Mouse (Mus musculus): ENCODE measurements around the gene Slc25a35. TPM values are rescaled to one million over a fixed set of nuclear protein-coding genes. Genes with fewer than 3 reads are reported as not detected.

Gene Slc25a35
- polyA plus RNA-seq, 1 experiment, result 2.9 TPM

GRCm38 (mm10) chr11:68939451-68940304 is 28.3 kb upstream of the Slc25a35 start:
- Histone ChIP-seq H3K4me3 (replicated peaks; ENCODE audit: control insufficient read depth, low read depth, low read length) (peak overlapping the region; percentile 51), H3K4me1 (ENCODE audit: control insufficient read depth, insufficient read depth, low read length) (no peaks in the 10 kb centered on the region), H3K27ac (ENCODE audit: control insufficient read depth, insufficient read depth, low read depth, low read length, poor library complexity) (no peak overlapping the region)
- under 1% methylated on average over 16 of the region's 16 CpGs for WGBS
- no peak; the same call in 1 of the 2 replicates for TF ChIP-seq POLR2A (IDR thresholded peaks at IDR 0.05; ENCODE audit: borderline replicate concordance, control insufficient read depth, low read depth, low read length)
- TF ChIP-seq CTCF (IDR thresholded peaks at IDR 0.05; ENCODE audit: control insufficient read depth, insufficient read depth, low read length), result no peak

DNA sequence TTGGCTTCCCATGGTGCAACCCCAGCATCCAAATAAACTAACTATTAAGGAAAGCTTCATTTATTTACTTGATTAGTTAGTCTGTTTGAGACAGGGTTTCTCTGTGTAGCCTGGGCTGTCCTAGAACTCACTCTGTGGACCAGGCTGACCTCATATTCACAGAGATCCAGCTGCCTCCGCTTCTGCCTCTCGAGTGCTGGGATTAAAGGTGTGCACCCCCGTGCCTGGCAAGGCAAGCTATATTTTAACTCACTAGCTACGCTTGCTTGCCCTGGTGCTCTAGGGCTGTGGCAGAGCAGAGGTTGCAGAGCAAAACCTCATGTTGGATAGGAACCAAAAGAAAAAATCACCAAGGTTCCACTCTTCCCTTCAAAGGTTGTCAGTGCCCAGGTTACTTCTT is 27.4 kb upstream of the Slc25a35 start:
- H3K4me1 ChIP-seq (ENCODE audit: control insufficient read depth, insufficient read depth, low read length), result no peaks in the 10 kb centered on the region
- 57% methylated on average over 4 of the region's 4 CpGs for WGBS
- H3K27ac ChIP-seq (ENCODE audit: control insufficient read depth, insufficient read depth, low read depth, low read length, poor library complexity), result no peak overlapping the region
- TF ChIP-seq POLR2A (IDR thresholded peaks at IDR 0.05; ENCODE audit: borderline replicate concordance, control insufficient read depth, low read depth, low read length), result no peak
- no peak for TF ChIP-seq CTCF (IDR thresholded peaks at IDR 0.05; ENCODE audit: control insufficient read depth, insufficient read depth, low read length)
- no peak overlapping the region for H3K4me3 ChIP-seq (replicated peaks; ENCODE audit: control insufficient read depth, low read depth, low read length)

DNA sequence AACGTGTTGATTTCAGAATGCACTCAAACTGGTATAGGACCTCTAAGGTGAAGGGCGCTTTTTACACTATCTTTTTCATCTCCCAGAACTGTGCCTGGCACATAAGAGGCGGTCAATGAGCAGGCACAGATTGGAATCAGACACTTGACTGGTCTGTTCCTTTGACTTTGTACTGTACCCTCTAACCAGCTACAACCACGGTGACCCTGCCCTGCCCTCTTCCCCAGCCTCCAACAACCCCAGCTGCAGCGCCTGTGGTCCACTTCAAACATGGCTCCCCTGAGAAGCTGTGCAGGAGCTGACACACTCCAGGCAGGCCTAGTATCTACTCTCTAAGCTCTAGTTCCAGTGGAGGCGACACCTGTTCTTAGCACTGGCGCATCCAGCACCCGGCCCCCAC is 25.2 kb upstream of the Slc25a35 start:
- WGBS, result 88% methylated on average over 8 of the region's 8 CpGs
- H3K4me3 ChIP-seq (replicated peaks; ENCODE audit: control insufficient read depth, low read depth, low read length), result no peak overlapping the region
- H3K4me1 ChIP-seq (ENCODE audit: control insufficient read depth, insufficient read depth, low read length), result no peaks in the 10 kb centered on the region
- TF ChIP-seq CTCF (IDR thresholded peaks at IDR 0.05; ENCODE audit: control insufficient read depth, insufficient read depth, low read length) (no peak), POLR2A (IDR thresholded peaks at IDR 0.05; ENCODE audit: borderline replicate concordance, control insufficient read depth, low read depth, low read length) (no peak)
- H3K27ac ChIP-seq (ENCODE audit: control insufficient read depth, insufficient read depth, low read depth, low read length, poor library complexity), result no peak overlapping the region

GRCm38 (mm10) chr11:68945245-68945644 is 22.7 kb upstream of the Slc25a35 start:
- Histone ChIP-seq H3K4me3 (replicated peaks; ENCODE audit: control insufficient read depth, low read depth, low read length) (no peak overlapping the region), H3K4me1 (ENCODE audit: control insufficient read depth, insufficient read depth, low read length) (no peaks in the 10 kb centered on the region), H3K27ac (ENCODE audit: control insufficient read depth, insufficient read depth, low read depth, low read length, poor library complexity) (no peak overlapping the region)
- TF ChIP-seq CTCF (IDR thresholded peaks at IDR 0.05; ENCODE audit: control insufficient read depth, insufficient read depth, low read length), result no peak
- TF ChIP-seq POLR2A (IDR thresholded peaks at IDR 0.05; ENCODE audit: borderline replicate concordance, control insufficient read depth, low read depth, low read length), result no peak
- WGBS, result 63% methylated on average over 2 of the region's 2 CpGs

DNA sequence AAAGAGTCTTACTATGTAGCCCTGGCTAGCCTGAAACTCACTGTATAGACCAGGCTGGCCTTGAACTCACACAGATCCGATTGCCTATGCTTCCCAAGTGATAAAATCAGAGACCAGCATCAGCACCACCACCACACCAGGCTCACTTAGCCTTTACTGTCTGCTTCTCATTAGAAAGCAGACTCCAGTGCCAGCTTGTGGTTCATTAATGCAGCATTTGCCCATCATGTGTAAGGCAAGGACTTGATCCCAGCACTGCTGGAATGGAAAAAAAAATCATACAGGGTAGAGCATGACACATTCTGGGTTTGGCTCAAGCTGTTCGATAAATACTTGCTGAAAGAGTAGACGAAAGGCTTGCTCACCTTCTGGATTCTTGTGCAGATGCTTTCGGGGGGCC is 21.9 kb upstream of the Slc25a35 start:
- Histone ChIP-seq H3K27ac (ENCODE audit: control insufficient read depth, insufficient read depth, low read depth, low read length, poor library complexity) (no peak overlapping the region), H3K4me3 (replicated peaks; ENCODE audit: control insufficient read depth, low read depth, low read length) (no peak overlapping the region), H3K4me1 (ENCODE audit: control insufficient read depth, insufficient read depth, low read length) (no peaks in the 10 kb centered on the region)
- TF ChIP-seq POLR2A (IDR thresholded peaks at IDR 0.05; ENCODE audit: borderline replicate concordance, control insufficient read depth, low read depth, low read length) (no peak), CTCF (IDR thresholded peaks at IDR 0.05; ENCODE audit: control insufficient read depth, insufficient read depth, low read length) (no peak)
- WGBS, result 80% methylated on average over 4 of the region's 4 CpGs

GRCm38 (mm10) chr11:68946806-68947440 is 21.0 kb upstream of the Slc25a35 start:
- Histone ChIP-seq H3K4me1 (ENCODE audit: control insufficient read depth, insufficient read depth, low read length) (no peaks in the 10 kb centered on the region), H3K4me3 (replicated peaks; ENCODE audit: control insufficient read depth, low read depth, low read length) (no peak overlapping the region), H3K27ac (ENCODE audit: control insufficient read depth, insufficient read depth, low read depth, low read length, poor library complexity) (no peak overlapping the region)
- TF ChIP-seq CTCF (IDR thresholded peaks at IDR 0.05; ENCODE audit: control insufficient read depth, insufficient read depth, low read length) (no peak), POLR2A (IDR thresholded peaks at IDR 0.05; ENCODE audit: borderline replicate concordance, control insufficient read depth, low read depth, low read length) (no peak)
- WGBS, result 79% methylated on average over 16 of the region's 16 CpGs

DNA sequence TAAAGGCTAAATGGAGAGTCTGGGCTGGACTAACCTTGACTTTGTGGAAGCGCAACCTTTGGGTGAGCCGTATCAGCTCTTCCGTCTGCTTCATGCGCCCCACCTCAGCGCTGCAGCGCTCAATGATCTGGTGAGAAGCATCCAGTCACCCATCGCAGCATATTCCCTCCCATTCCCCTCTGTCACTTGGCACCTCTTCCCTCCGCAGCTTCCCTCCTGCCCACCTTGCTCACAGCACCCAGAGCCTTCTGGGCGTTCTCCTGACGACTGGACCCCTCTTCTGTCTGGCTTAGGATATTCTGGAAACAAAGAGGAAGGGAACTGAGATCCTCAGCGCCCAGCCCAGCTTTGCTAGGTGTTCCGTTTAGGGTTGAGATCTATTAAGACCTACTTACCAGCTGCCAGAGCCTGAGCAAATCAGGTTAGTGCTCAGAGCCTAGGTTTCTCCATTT is 20.4 kb upstream of the Slc25a35 start:
- 84% methylated on average over 12 of the region's 12 CpGs for WGBS
- Histone ChIP-seq H3K4me3 (replicated peaks; ENCODE audit: control insufficient read depth, low read depth, low read length) (no peak overlapping the region), H3K4me1 (ENCODE audit: control insufficient read depth, insufficient read depth, low read length) (no peaks in the 10 kb centered on the region), H3K27ac (ENCODE audit: control insufficient read depth, insufficient read depth, low read depth, low read length, poor library complexity) (no peak overlapping the region)
- TF ChIP-seq POLR2A (IDR thresholded peaks at IDR 0.05; ENCODE audit: borderline replicate concordance, control insufficient read depth, low read depth, low read length), result no peak
- no peak for TF ChIP-seq CTCF (IDR thresholded peaks at IDR 0.05; ENCODE audit: control insufficient read depth, insufficient read depth, low read length)

DNA sequence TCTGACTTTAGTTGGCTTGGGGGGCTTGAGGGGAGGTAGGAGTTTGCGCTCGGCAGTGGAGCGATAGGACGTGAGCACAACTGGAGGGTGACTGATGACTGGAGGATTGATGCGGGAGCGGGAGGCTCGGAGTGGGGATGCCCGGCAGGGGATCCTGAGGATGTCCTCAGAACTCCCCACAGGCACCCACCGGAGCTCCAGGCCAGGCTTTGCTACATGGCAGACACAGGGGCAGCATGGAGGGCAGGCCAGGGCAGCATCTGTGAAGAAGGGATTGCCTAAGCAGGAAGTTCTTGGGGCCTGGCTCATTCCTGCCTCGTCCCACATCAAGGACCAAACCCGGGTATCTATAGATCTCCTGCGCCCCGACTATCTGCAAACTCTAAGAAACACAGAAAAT is 14.0 kb upstream of the Slc25a35 start:
- peaks cover 4% of the 10 kb centered on the region for H3K4me1 ChIP-seq (ENCODE audit: control insufficient read depth, insufficient read depth, low read length)
- H3K4me3 ChIP-seq (replicated peaks; ENCODE audit: control insufficient read depth, low read depth, low read length), result no peak overlapping the region
- no peak overlapping the region for H3K27ac ChIP-seq (ENCODE audit: control insufficient read depth, insufficient read depth, low read depth, low read length, poor library complexity)
- TF ChIP-seq CTCF (IDR thresholded peaks at IDR 0.05; ENCODE audit: control insufficient read depth, insufficient read depth, low read length) (no peak), POLR2A (IDR thresholded peaks at IDR 0.05; ENCODE audit: borderline replicate concordance, control insufficient read depth, low read depth, low read length) (no peak)
- WGBS, result 63% methylated on average over 13 of the region's 13 CpGs

Measured in bone marrow, adult 2 months (tissue).